Mouse (Mus musculus) retina, postnatal 7 days (tissue): Measurements from ENCODE around the gene Tnfsf11.

Experiments used
- DNase-seq: peaks from one replicate; pipeline ENCODE4 v3.0.0-alpha.2; 2012; ENCODE audit warnings: low read depth, low spot score

Tnfsf11 gene

GRCm38 (mm10) chr14:78287906-78288800 is 19.7 kb downstream of the Tnfsf11 start:
- DNase-seq = peak; percentile 46

GRCm38 (mm10) chr14:78286011-78286548 is 21.8 kb downstream of the Tnfsf11 start:
- no peak for DNase-seq

GRCm38 (mm10) chr14:78282490-78282889 is 25.4 kb downstream of the Tnfsf11 start:
- DNase-seq = no peak

- DNase-seq = no peak
These were observed 31.4 kb downstream of the Tnfsf11 start for GRCm38 (mm10) chr14:78276395-78276930.

- no peak for DNase-seq
These were observed 33.0 kb downstream of the Tnfsf11 start for GRCm38 (mm10) chr14:78274851-78275250.

GRCm38 (mm10) chr14:78274146-78274545 is 33.7 kb downstream of the Tnfsf11 start:
- no peak for DNase-seq

- no peak for DNase-seq
These were observed 34.3 kb downstream of the Tnfsf11 start for GRCm38 (mm10) chr14:78273571-78273970.

- no peak for DNase-seq
These were observed 43.0 kb downstream of the Tnfsf11 start for GRCm38 (mm10) chr14:78264876-78265275.

- no peak for DNase-seq
These were observed 45.2 kb downstream of the Tnfsf11 start for GRCm38 (mm10) chr14:78262596-78262995.

GRCm38 (mm10) chr14:78261246-78261645 is 46.6 kb downstream of the Tnfsf11 start:
- no peak for DNase-seq

- no peak for DNase-seq
These were observed 53.8 kb downstream of the Tnfsf11 start for GRCm38 (mm10) chr14:78254017-78254416.

GRCm38 (mm10) chr14:78246601-78247000 is 61.2 kb downstream of the Tnfsf11 start:
- DNase-seq = no peak

GRCm38 (mm10) chr14:78244811-78245210 is 63.0 kb downstream of the Tnfsf11 start:
- DNase-seq = no peak

- no peak for DNase-seq
These were observed 68.5 kb downstream of the Tnfsf11 start for GRCm38 (mm10) chr14:78239346-78239745.

GRCm38 (mm10) chr14:78237238-78237637 is 70.6 kb downstream of the Tnfsf11 start:
- DNase-seq = no peak

GRCm38 (mm10) chr14:78236144-78236543 is 71.7 kb downstream of the Tnfsf11 start:
- no peak for DNase-seq

- DNase-seq = no peak
These were observed 72.5 kb downstream of the Tnfsf11 start for GRCm38 (mm10) chr14:78235296-78235695.

GRCm38 (mm10) chr14:78229012-78229411 is 78.8 kb downstream of the Tnfsf11 start:
- no peak for DNase-seq
